7 mouse cellular contexts compared by ENCODE assay signal in the genomic region with DNA sequence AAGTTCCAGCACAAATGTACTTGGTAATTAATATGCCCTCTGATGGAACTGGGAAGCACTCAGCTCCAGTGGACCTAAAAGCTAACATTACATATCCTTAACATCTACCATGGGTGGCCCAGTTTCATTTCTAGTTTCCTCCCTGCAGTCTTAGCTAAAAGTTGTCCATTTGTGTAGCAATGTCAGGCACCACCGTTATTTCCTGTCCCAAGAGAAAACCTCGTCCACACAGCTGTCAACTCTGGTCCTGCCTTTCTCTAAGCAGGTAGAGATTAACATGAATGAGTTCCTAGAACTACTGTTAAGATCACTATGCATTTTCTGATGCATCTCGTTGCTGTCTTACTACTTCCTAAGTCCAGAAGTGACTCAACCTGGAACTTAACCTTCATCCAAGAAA. TPM values are rescaled to one million over a fixed set of nuclear protein-coding genes. Genes with fewer than 3 reads are reported as not detected.
DNase-seq lines count a peak whose midpoint lies in the region; ATAC-seq and TF ChIP-seq lines count a peak whose summit lies in the region.

No protein-coding gene starts in this region.

- no peak overlapping the region for H3K9ac ChIP-seq in hindbrain, embryonic 11.5 days (ENCODE audit: low read depth, low read length)

- H3K4me3 ChIP-seq in E14TG2a.4 (replicated peaks; ENCODE audit: low read length), result peak overlapping the region; percentile 91
- H3K4me3 ChIP-seq in hindbrain, embryonic 11.5 days (ENCODE audit: low read depth, low read length), result no peak overlapping the region; the same call in 1 of the 2 replicates

- no peaks in the 10 kb centered on the region for H3K9me3 ChIP-seq in E14TG2a.4 (ENCODE audit: low read length)
- no peaks in the 10 kb centered on the region for H3K9me3 ChIP-seq in hindbrain, embryonic 11.5 days (ENCODE audit: control insufficient read depth, low read length)

- H3K36me3 ChIP-seq in E14TG2a.4 (ENCODE audit: insufficient read depth, low read length), result peaks cover 28% of the 10 kb centered on the region
- peaks cover 2% of the 10 kb centered on the region; the same call in 1 of the 2 replicates for H3K36me3 ChIP-seq in hindbrain, embryonic 11.5 days (ENCODE audit: control insufficient read depth, insufficient read depth, low read length)

- TF ChIP-seq CTCF in E14TG2a.4 (conservative IDR thresholded peaks at IDR 0.05; ENCODE audit: low read length), result no peak

- WGBS in hindbrain, embryonic 11.5 days, result 81% methylated on average over 3 of the region's 3 CpGs

- H3K4me2 ChIP-seq in hindbrain, embryonic 11.5 days (replicated peaks; ENCODE audit: low read depth, low read length), result peak overlapping the region; percentile 73; the same call in 1 of the 2 replicates

- peaks cover 20% of the 10 kb centered on the region for H3K4me1 ChIP-seq in E14TG2a.4 (replicated peaks; ENCODE audit: low read depth, low read length)
- H3K4me1 ChIP-seq in hindbrain, embryonic 11.5 days (replicated peaks; ENCODE audit: control insufficient read depth, insufficient read depth, low read length), result 0 out of 2 replicates have a peak, but pooled peaks cover 3% of the 10 kb centered on the region

- DNase-seq in A20 (ENCODE audit: low read depth, low spot score), result peak; percentile 52
- no peak for DNase-seq in hindbrain, embryonic 11.5 days (ENCODE audit: low spot score)
- no peak for DNase-seq in frontal cortex, postnatal 25 days (ENCODE audit: low spot score in 2 of 2)
- DNase-seq in natural killer cell, adult 2 months (ENCODE audit: low spot score in 2 of 2), result no peak
- DNase-seq in layer of hippocampus, postnatal 14 days (ENCODE audit: low spot score in 2 of 2), result no peak

- no peak for ATAC-seq in hindbrain, embryonic 11.5 days (ENCODE audit: low FRiP score)
- ATAC-seq in megakaryocyte, adult 5-6 weeks (ENCODE audit: poor library complexity, severe bottlenecking), result 0 out of 2 replicates have a peak, but pooled peaks have one; percentile 9

- H3K27me3 ChIP-seq in E14TG2a.4 (ENCODE audit: insufficient read depth, low read length), result no peaks in the 10 kb centered on the region
- no peaks in the 10 kb centered on the region for H3K27me3 ChIP-seq in hindbrain, embryonic 11.5 days (ENCODE audit: control insufficient read depth, insufficient read depth, low read length)

- no peak overlapping the region for H3K27ac ChIP-seq in hindbrain, embryonic 11.5 days (ENCODE audit: low read depth, low read length)

RNA-seq across cellular contexts. Expression of a gene that starts 1.6 kb away (rescaled TPM):
- 227 TPM in 2 replicates for polyA plus RNA-seq in hindbrain, embryonic 11.5 days (2014; fragmentation: Nextera tagmentation; extraction: Ambion mirVana)
- 128 and 136 TPM in 2 replicates for total RNA-seq in megakaryocyte, adult 5-6 weeks (2015)
- total RNA-seq in megakaryocyte, adult 5-6 weeks (2017), result 42.9 and 51.8 TPM in 2 replicates
- total RNA-seq in layer of hippocampus, postnatal 14 days (2021), result 10 to 100 TPM; 68.8 to 71.6 TPM
